Mouse (Mus musculus): Measurements from ENCODE around the gene Slc16a5.

DNA sequence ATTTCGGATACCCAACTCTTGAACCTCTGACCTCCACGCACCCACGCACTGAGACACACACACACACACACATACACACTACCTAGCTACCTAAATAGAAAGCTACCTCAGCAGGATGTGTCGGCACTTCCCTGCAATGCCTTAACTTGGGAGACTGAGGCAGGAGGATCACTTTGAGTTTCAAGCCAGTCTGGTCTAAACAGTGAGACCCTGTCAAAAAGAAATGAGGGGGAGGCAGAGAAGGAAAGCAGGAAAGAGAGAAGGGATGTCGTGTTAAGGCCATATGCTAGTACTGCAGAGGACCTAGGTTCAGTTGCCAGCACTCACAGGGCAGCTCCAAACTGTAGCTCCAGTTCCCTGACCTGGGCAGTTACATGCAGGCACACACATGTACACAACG is 52.7 kb downstream of the Slc16a5 start:
- no peak for TF ChIP-seq GATA1 (IDR thresholded peaks at IDR 0.05; ENCODE audit: borderline replicate concordance, low read length)
- TF ChIP-seq FLI1 (IDR thresholded peaks at IDR 0.05; ENCODE audit: low read length) = no peak
